Comparison of ENCODE assay signal across 8 mouse cellular contexts in genomic region chr16:4587516-4588210, GRCm38 (mm10). TPM values are rescaled to one million over a fixed set of nuclear protein-coding genes. Genes with fewer than 3 reads are reported as not detected.
A peak's percentile ranks its signal among the peaks of the same experiment; 100 is the strongest.
DNase-seq lines count a peak whose midpoint lies in the region; ATAC-seq and TF ChIP-seq lines count a peak whose summit lies in the region.

No protein-coding gene starts in this region.

- peaks cover 4% of the 10 kb centered on the region for H3K36me3 ChIP-seq in heart, adult 2 months (ENCODE audit: control insufficient read depth, insufficient read depth, low read length)
- H3K36me3 ChIP-seq in heart, embryonic 10.5 days: peaks cover 17% of the 10 kb centered on the region
- no peaks in the 10 kb centered on the region for H3K36me3 ChIP-seq in kidney, postnatal 0 days (ENCODE audit: insufficient read depth, low read length)
- peaks cover 7% of the 10 kb centered on the region for H3K36me3 ChIP-seq in midbrain, embryonic 13.5 days

- H3K27ac ChIP-seq in heart, adult 2 months: peak overlapping the region; percentile 90
- peak overlapping the region; percentile 94 for H3K27ac ChIP-seq in heart, embryonic 10.5 days
- peak overlapping the region; percentile 92 for H3K27ac ChIP-seq in kidney, postnatal 0 days
- peak overlapping the region; percentile 82 for H3K27ac ChIP-seq in midbrain, embryonic 13.5 days

- TF ChIP-seq EP300 in heart, adult 2 months (IDR thresholded peaks at IDR 0.05; ENCODE audit: insufficient read depth, low read depth, low read length): no peak

- WGBS in heart, adult 2 months: 42% methylated on average over 5 of the region's 5 CpGs
- 47% methylated on average over 5 of the region's 5 CpGs for WGBS in heart, embryonic 10.5 days
- WGBS in kidney, postnatal 0 days: 49% methylated on average over 5 of the region's 5 CpGs
- WGBS in midbrain, embryonic 13.5 days: 59% methylated on average over 5 of the region's 5 CpGs

- peaks cover 13% of the 10 kb centered on the region for H3K4me1 ChIP-seq in heart, adult 2 months (ENCODE audit: control insufficient read depth, insufficient read depth, low read length)
- peaks cover 32% of the 10 kb centered on the region for H3K4me1 ChIP-seq in heart, embryonic 10.5 days
- peaks cover 20% of the 10 kb centered on the region for H3K4me1 ChIP-seq in kidney, postnatal 0 days (replicated peaks; ENCODE audit: insufficient read depth, low read length)
- peaks cover 27% of the 10 kb centered on the region for H3K4me1 ChIP-seq in midbrain, embryonic 13.5 days (replicated peaks)

- no peak overlapping the region for H3K4me2 ChIP-seq in kidney, postnatal 0 days (ENCODE audit: low read length)
- H3K4me2 ChIP-seq in midbrain, embryonic 13.5 days (replicated peaks): peak overlapping the region; percentile 62; the same call in 1 of the 2 replicates

- intact Hi-C loops in heart, adult 2 months (cut with DNase I): loop anchor here (2.0 kb wide), 1 partner anchor 27 kb away; no protein-coding TSS in a partner anchor

- no peaks in the 10 kb centered on the region for H3K9me3 ChIP-seq in heart, embryonic 10.5 days
- H3K9me3 ChIP-seq in kidney, postnatal 0 days (replicated peaks; ENCODE audit: low read length): no peaks in the 10 kb centered on the region
- H3K9me3 ChIP-seq in midbrain, embryonic 13.5 days: no peaks in the 10 kb centered on the region

- no peaks in the 10 kb centered on the region for H3K79me2 ChIP-seq in heart, adult 2 months (replicated peaks; ENCODE audit: control insufficient read depth, insufficient read depth, low read length)

- peak; percentile 38; the same call in 1 of the 2 replicates for ATAC-seq in kidney, postnatal 0 days (replicated peaks; ENCODE audit: low FRiP score, low read depth)
- ATAC-seq in midbrain, embryonic 13.5 days: no peak
- no peak for ATAC-seq in cerebellum, adult (ENCODE audit: insufficient number of reproducible peaks, low FRiP score, low TSS enrichment)

- H3K9ac ChIP-seq in heart, adult 2 months (ENCODE audit: low read depth, low read length): 0 out of 2 replicates have a peak overlapping the region, but pooled peaks have one; percentile 16
- peak overlapping the region; percentile 5; the same call in 1 of the 2 replicates for H3K9ac ChIP-seq in kidney, postnatal 0 days (ENCODE audit: low read depth, low read length)
- H3K9ac ChIP-seq in midbrain, embryonic 13.5 days (replicated peaks): no peak overlapping the region

- TF ChIP-seq CTCF in heart, adult 2 months (IDR thresholded peaks at IDR 0.05): no peak
- TF ChIP-seq CTCF in kidney, postnatal 0 days (IDR thresholded peaks at IDR 0.05; ENCODE audit: low read depth): no peak

- H3K27me3 ChIP-seq in heart, adult 2 months (ENCODE audit: control insufficient read depth, insufficient read depth, low read length): no peaks in the 10 kb centered on the region
- H3K27me3 ChIP-seq in heart, embryonic 10.5 days (ENCODE audit: insufficient read depth, poor library complexity, severe bottlenecking): no peaks in the 10 kb centered on the region
- H3K27me3 ChIP-seq in kidney, postnatal 0 days (ENCODE audit: insufficient read depth, low read length): no peaks in the 10 kb centered on the region
- no peaks in the 10 kb centered on the region for H3K27me3 ChIP-seq in midbrain, embryonic 13.5 days

- peak; percentile 43 to 53 for DNase-seq in heart, adult 2 months
- no peak for DNase-seq in heart, adult 8-10 months (ENCODE audit: low spot score)
- no peak for DNase-seq in heart, embryonic 10.5 days (ENCODE audit: low spot score)
- DNase-seq in kidney, postnatal 0 days (ENCODE audit: low spot score): peak; percentile 46
- no peak for DNase-seq in T-cell, adult 2 months (ENCODE audit: low spot score)
- no peak for DNase-seq in right cerebral cortex, postnatal 10 days (ENCODE audit: low spot score in 2 of 2)

- no peak overlapping the region for H3K4me3 ChIP-seq in heart, adult 2 months
- H3K4me3 ChIP-seq in heart, embryonic 10.5 days: peak overlapping the region; percentile 59
- H3K4me3 ChIP-seq in kidney, postnatal 0 days (replicated peaks; ENCODE audit: low read depth, low read length): no peak overlapping the region
- H3K4me3 ChIP-seq in midbrain, embryonic 13.5 days (replicated peaks): no peak overlapping the region

- TF ChIP-seq POLR2A in heart, adult 2 months (IDR thresholded peaks at IDR 0.05; ENCODE audit: insufficient read depth, low read depth, low read length): no peak

RNA-seq across cellular contexts. Expression of gene Glis2, which starts 6.8 kb away (rescaled TPM):
- total RNA-seq in heart, adult 2 months (2021): 10 to 100 TPM; 10.0 to 11.1 TPM
- polyA plus RNA-seq in heart, adult 2 months (2012; rRNA removed): 17.3 and 23.8 TPM in 2 replicates
- total RNA-seq in heart, adult 8-10 months (2022): 10 to 100 TPM in 2 of 4 experiments, 1 to 10 TPM in 2; 7.3 to 13.5 (median 9.5) TPM
- polyA plus RNA-seq in heart, embryonic 10.5 days (2016; fragmentation: Nextera tagmentation; extraction: Ambion mirVana): 13.9 and 20.7 TPM in 2 replicates
- polyA plus RNA-seq in kidney, postnatal 0 days (2015; fragmentation: Nextera tagmentation; extraction: Ambion mirVana): 74.6 and 78.8 TPM in 2 replicates
- 20.0 and 26.3 TPM in 2 replicates for polyA plus RNA-seq in midbrain, embryonic 13.5 days (2015; fragmentation: Nextera tagmentation; extraction: Ambion mirVana)

RNA-seq across cellular contexts. Expression of gene Tfap4, which starts 28.0 kb away (rescaled TPM):
- 1 to 10 TPM; 3.2 to 3.4 TPM for total RNA-seq in heart, adult 2 months (2021)
- 2.4 and 2.9 TPM in 2 replicates for polyA plus RNA-seq in heart, adult 2 months (2012; rRNA removed)
- 1 to 10 TPM; 2.8 to 6.2 (median 3.6) TPM for total RNA-seq in heart, adult 8-10 months (2022)
- 9.5 and 17.5 TPM in 2 replicates for polyA plus RNA-seq in heart, embryonic 10.5 days (2016; fragmentation: Nextera tagmentation; extraction: Ambion mirVana)
- 17.2 and 19.6 TPM in 2 replicates for polyA plus RNA-seq in kidney, postnatal 0 days (2015; fragmentation: Nextera tagmentation; extraction: Ambion mirVana)
- 10.5 and 11.2 TPM in 2 replicates for polyA plus RNA-seq in midbrain, embryonic 13.5 days (2015; fragmentation: Nextera tagmentation; extraction: Ambion mirVana)

RNA-seq across cellular contexts. Expression of gene Pam16, which starts 37.1 kb away (rescaled TPM):
- total RNA-seq in heart, adult 2 months (2021): 100 to 1,000 TPM; 119 to 165 TPM
- 36.3 and 39.4 TPM in 2 replicates for polyA plus RNA-seq in heart, adult 2 months (2012; rRNA removed)
- 100 to 1,000 TPM; 145 to 188 (median 160) TPM for total RNA-seq in heart, adult 8-10 months (2022)
- 116 and 130 TPM in 2 replicates for polyA plus RNA-seq in heart, embryonic 10.5 days (2016; fragmentation: Nextera tagmentation; extraction: Ambion mirVana)
- polyA plus RNA-seq in kidney, postnatal 0 days (2015; fragmentation: Nextera tagmentation; extraction: Ambion mirVana): 105 and 106 TPM in 2 replicates
- 153 and 155 TPM in 2 replicates for polyA plus RNA-seq in midbrain, embryonic 13.5 days (2015; fragmentation: Nextera tagmentation; extraction: Ambion mirVana)

RNA-seq across cellular contexts. Expression of gene Srl, which starts 46.0 kb away (rescaled TPM):
- total RNA-seq in heart, adult 2 months (2021): 100 to 1,000 TPM; 771 to 870 TPM
- 276 and 575 TPM in 2 replicates for polyA plus RNA-seq in heart, adult 2 months (2012; rRNA removed)
- total RNA-seq in heart, adult 8-10 months (2022): 100 to 1,000 TPM; 705 to 904 (median 868) TPM
- polyA plus RNA-seq in heart, embryonic 10.5 days (2016; fragmentation: Nextera tagmentation; extraction: Ambion mirVana): 87.3 and 201 TPM in 2 replicates
- polyA plus RNA-seq in kidney, postnatal 0 days (2015; fragmentation: Nextera tagmentation; extraction: Ambion mirVana): 8.5 and 11.6 TPM in 2 replicates
- 20.5 and 21.6 TPM in 2 replicates for polyA plus RNA-seq in midbrain, embryonic 13.5 days (2015; fragmentation: Nextera tagmentation; extraction: Ambion mirVana)

RNA-seq across cellular contexts. Expression of gene Vasn, which starts 52.1 kb away (rescaled TPM):
- total RNA-seq in heart, adult 2 months (2021): 10 to 100 TPM in 1 of 2 experiments, 1 to 10 TPM in 1; 9.2 to 10.5 TPM
- polyA plus RNA-seq in heart, adult 2 months (2012; rRNA removed): 23.9 and 24.2 TPM in 2 replicates
- 1 to 10 TPM; 6.9 to 9.3 (median 8.1) TPM for total RNA-seq in heart, adult 8-10 months (2022)
- 13.7 and 16.9 TPM in 2 replicates for polyA plus RNA-seq in heart, embryonic 10.5 days (2016; fragmentation: Nextera tagmentation; extraction: Ambion mirVana)
- 20.4 and 21.1 TPM in 2 replicates for polyA plus RNA-seq in kidney, postnatal 0 days (2015; fragmentation: Nextera tagmentation; extraction: Ambion mirVana)
- polyA plus RNA-seq in midbrain, embryonic 13.5 days (2015; fragmentation: Nextera tagmentation; extraction: Ambion mirVana): 3.2 and 4.6 TPM in 2 replicates

Comparison
In these comparisons a context has a peak if more than half of its experiments do, and no peak if none do; other contexts are left out.
1. DNase-seq: peak in heart, adult 2 months (2 of 2) and kidney, postnatal 0 days (single experiment); none in heart, adult 8-10 months (single experiment), heart, embryonic 10.5 days (single experiment), T-cell, adult 2 months (single experiment) and right cerebral cortex, postnatal 10 days (0 of 2).
2. Peak in every context shown above with its lines, with median percentiles within 50 percentile points of each other: H3K27ac ChIP-seq.